Mouse (Mus musculus): ENCODE results near the gene Rit1. TPM values are rescaled to one million over a fixed set of nuclear protein-coding genes. Genes with fewer than 3 reads are reported as not detected.
"Not testable (repeated sequence)": the region's sequence is repeated elsewhere in the genome, so short reads cannot be mapped to it uniquely, and the experiment has no call there.

Gene Rit1
- polyA plus RNA-seq, 2 experiments: 20.3 to 31.6 TPM

DNA sequence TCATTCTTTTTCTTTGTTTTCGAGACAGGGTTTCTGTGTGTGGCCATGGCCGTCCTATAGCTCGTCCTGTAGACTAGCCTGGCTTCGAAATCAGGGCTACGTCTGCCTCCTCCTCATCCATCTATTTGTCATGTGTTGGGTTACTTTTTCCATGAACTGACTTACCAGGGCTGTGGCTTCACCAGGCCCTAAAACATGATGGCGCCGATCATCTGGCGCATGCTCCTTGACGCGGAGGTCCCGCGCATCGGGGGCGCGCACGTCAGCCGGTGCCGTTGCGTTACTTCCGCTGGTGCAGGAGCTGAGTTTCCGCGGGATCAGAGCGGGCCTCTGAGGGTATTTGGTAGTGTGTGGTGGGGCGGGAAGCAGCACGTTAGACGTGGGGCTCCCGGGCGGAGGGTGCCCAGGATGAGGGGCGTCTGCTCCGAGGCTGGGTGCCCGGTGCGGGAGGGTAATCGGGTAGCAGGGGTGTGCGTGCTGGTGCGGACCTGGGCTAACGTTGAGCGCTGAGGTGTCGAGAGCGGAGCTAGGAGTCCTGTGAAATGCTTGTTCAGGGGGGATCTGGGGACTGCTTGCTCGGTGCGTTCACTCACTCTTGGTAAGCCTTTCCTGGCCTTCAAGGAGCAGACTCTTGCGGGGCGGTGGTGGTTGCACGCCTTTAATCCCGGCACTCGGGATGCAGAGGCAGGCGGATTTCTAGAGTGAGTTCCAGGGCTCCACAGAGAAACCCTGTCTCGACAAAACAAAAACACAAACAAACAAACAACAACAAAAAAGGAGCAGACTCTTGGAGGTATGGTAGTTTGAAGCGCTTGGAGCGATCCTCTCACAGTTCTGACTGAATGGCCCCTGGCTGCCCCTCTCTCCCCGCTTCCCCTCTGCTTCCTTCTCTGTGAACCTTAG is 58.6 kb downstream of the Rit1 start, which contains the start of gene Syt11:
TSS of gene Syt11 (minus strand) at position 226 of the 903 bp plus-strand sequence.
- WGBS (ENCODE audit: insufficient replicate concordance): 2% methylated on average over 32 of the region's 51 CpGs

More for the DNA sequence above, 58.6 kb downstream of the Rit1 start, which contains the start of gene Syt11:
- not testable (repeated sequence) for H3K27ac ChIP-seq; H3K4me1 ChIP-seq (replicated peaks; ENCODE audit: control insufficient read depth in 2 of 2, insufficient read depth in 2 of 2, low read length in 1 of 2); DNase-seq (ENCODE audit: low read depth in 3 of 3, low spot score in 3 of 3); H3K27me3 ChIP-seq (ENCODE audit: control insufficient read depth, insufficient read depth, low read length); H3K36me3 ChIP-seq (replicated peaks; ENCODE audit: control insufficient read depth, insufficient read depth, low read depth); H3K9me3 ChIP-seq (ENCODE audit: control insufficient read depth, low read length)
- Histone ChIP-seq H3K4me3 (ENCODE audit: insufficient read depth in 1 of 2, low read depth in 2 of 2, low read length in 2 of 2) (peak within 1 kb of the TSS; percentile 54 to 77), H3K4me2 (ENCODE audit: low read depth) (peak within 1 kb of the TSS; percentile 60), H3K9ac (replicated peaks) (peak within 1 kb of the TSS; percentile 51)
- ATAC-seq (ENCODE audit: insufficient read depth): peak; percentile 81

Other genes with a start within 250 kb of the Rit1 start
- gene Lmna, start 206.9 kb upstream of the Rit1 start, polyA plus RNA-seq (2012; rRNA removed): 45.2 and 58.7 TPM in 2 replicates
- 115 and 132 TPM in 2 replicates for gene Lmna, start 206.9 kb upstream of the Rit1 start, polyA plus RNA-seq (2014; fragmentation: Nextera tagmentation; extraction: Ambion mirVana)
- gene Mex3a, start 184.4 kb upstream of the Rit1 start, polyA plus RNA-seq (2012; rRNA removed): 1.1 and 1.3 TPM in 2 replicates
- gene Mex3a, start 184.4 kb upstream of the Rit1 start, polyA plus RNA-seq (2014; fragmentation: Nextera tagmentation; extraction: Ambion mirVana): 0.74 and 0.82 TPM in 2 replicates
- 0.39 and 0.52 TPM in 2 replicates for gene Rab25, start 168.5 kb upstream of the Rit1 start, polyA plus RNA-seq (2012; rRNA removed)
- 0.25 TPM in 1 of 2 replicates, not detected in the other for gene Rab25, start 168.5 kb upstream of the Rit1 start, polyA plus RNA-seq (2014; fragmentation: Nextera tagmentation; extraction: Ambion mirVana)
- gene Lamtor2, start 163.8 kb upstream of the Rit1 start, polyA plus RNA-seq (2012; rRNA removed): 63.1 and 73.1 TPM in 2 replicates
- 60.5 and 62.0 TPM in 2 replicates for gene Lamtor2, start 163.8 kb upstream of the Rit1 start, polyA plus RNA-seq (2014; fragmentation: Nextera tagmentation; extraction: Ambion mirVana)
- 22.7 and 27.2 TPM in 2 replicates for gene Ubqln4, start 163.1 kb upstream of the Rit1 start, polyA plus RNA-seq (2012; rRNA removed)
- gene Ubqln4, start 163.1 kb upstream of the Rit1 start, polyA plus RNA-seq (2014; fragmentation: Nextera tagmentation; extraction: Ambion mirVana): 17.9 and 20.9 TPM in 2 replicates
- gene Ssr2, start 141.0 kb upstream of the Rit1 start, polyA plus RNA-seq (2012; rRNA removed): 165 and 230 TPM in 2 replicates
- 168 and 173 TPM in 2 replicates for gene Ssr2, start 141.0 kb upstream of the Rit1 start, polyA plus RNA-seq (2014; fragmentation: Nextera tagmentation; extraction: Ambion mirVana)
- gene Arhgef2, start 110.9 kb upstream of the Rit1 start, polyA plus RNA-seq (2012; rRNA removed): 8.5 and 8.9 TPM in 2 replicates
- gene Arhgef2, start 110.9 kb upstream of the Rit1 start, polyA plus RNA-seq (2014; fragmentation: Nextera tagmentation; extraction: Ambion mirVana): 10.1 and 11.5 TPM in 2 replicates
- gene Rxfp4, start 63.7 kb upstream of the Rit1 start, polyA plus RNA-seq (2012; rRNA removed): not detected in 2 replicates
- not detected in 2 replicates for gene Rxfp4, start 63.7 kb upstream of the Rit1 start, polyA plus RNA-seq (2014; fragmentation: Nextera tagmentation; extraction: Ambion mirVana)
- 24.2 and 29.4 TPM in 2 replicates for gene Khdc4, start 31.0 kb upstream of the Rit1 start, polyA plus RNA-seq (2012; rRNA removed)
- gene Khdc4, start 31.0 kb upstream of the Rit1 start, polyA plus RNA-seq (2014; fragmentation: Nextera tagmentation; extraction: Ambion mirVana): 18.5 and 20.8 TPM in 2 replicates
- 0.35 and 0.55 TPM in 2 replicates for gene Syt11, start 58.3 kb downstream of the Rit1 start, polyA plus RNA-seq (2012; rRNA removed)
- gene Syt11, start 58.3 kb downstream of the Rit1 start, polyA plus RNA-seq (2014; fragmentation: Nextera tagmentation; extraction: Ambion mirVana): 0.47 and 0.57 TPM in 2 replicates
- gene Gon4l, start 118.4 kb downstream of the Rit1 start, polyA plus RNA-seq (2012; rRNA removed): 5.4 and 6.7 TPM in 2 replicates
- 3.7 and 4.1 TPM in 2 replicates for gene Gon4l, start 118.4 kb downstream of the Rit1 start, polyA plus RNA-seq (2014; fragmentation: Nextera tagmentation; extraction: Ambion mirVana)
- 9.7 and 10.4 TPM in 2 replicates for gene Msto1, start 197.2 kb downstream of the Rit1 start, polyA plus RNA-seq (2012; rRNA removed)
- gene Msto1, start 197.2 kb downstream of the Rit1 start, polyA plus RNA-seq (2014; fragmentation: Nextera tagmentation; extraction: Ambion mirVana): 12.0 and 13.1 TPM in 2 replicates
- gene Ash1l, start 233.8 kb downstream of the Rit1 start, polyA plus RNA-seq (2012; rRNA removed): 2.3 and 3.2 TPM in 2 replicates
- 3.6 TPM in 2 replicates for gene Ash1l, start 233.8 kb downstream of the Rit1 start, polyA plus RNA-seq (2014; fragmentation: Nextera tagmentation; extraction: Ambion mirVana)
- gene Dap3, start 234.3 kb downstream of the Rit1 start, polyA plus RNA-seq (2012; rRNA removed): 26.0 and 55.2 TPM in 2 replicates
- gene Dap3, start 234.3 kb downstream of the Rit1 start, polyA plus RNA-seq (2014; fragmentation: Nextera tagmentation; extraction: Ambion mirVana): 102 and 114 TPM in 2 replicates